Mouse (Mus musculus): ENCODE measurements around the gene Pex10.
"Not testable (repeated sequence)": the region's sequence is repeated elsewhere in the genome, so short reads cannot be mapped to it uniquely, and the experiment has no call there.

Gene Pex10

GRCm38 (mm10) chr4:155064474-155064873 is 2.3 kb upstream of the Pex10 start:
- in situ Hi-C loops (cut with MseI, MboI): loop anchor here (5.0 kb wide), 2 partner anchors 87 to 187 kb away; no protein-coding TSS in a partner anchor

GRCm38 (mm10) chr4:155065970-155066833 is 614 bp upstream of the Pex10 start:
- in situ Hi-C loops (cut with MseI, MboI): loop anchor here in 1 of 2 experiments (5.0 kb wide), 1 partner anchor 99 kb away; no protein-coding TSS in a partner anchor

GRCm38 (mm10) chr4:155068357-155068972 is 1.6 kb downstream of the Pex10 start:
- in situ Hi-C loops (cut with MseI, MboI): loop anchor here in 1 of 2 experiments (5.0 kb wide), 1 partner anchor 101 kb away; no protein-coding TSS in a partner anchor

GRCm38 (mm10) chr4:155069191-155069590 is 2.4 kb downstream of the Pex10 start:
- in situ Hi-C loops (cut with MseI, MboI): loop anchor here in 1 of 2 experiments (5.0 kb wide), 1 partner anchor 102 kb away; no protein-coding TSS in a partner anchor

- in situ Hi-C loops (cut with MseI, MboI): no loop called here
Observed at GRCm38 (mm10) chr4:155070199-155070598, 3.4 kb downstream of the Pex10 start.

- in situ Hi-C loops (cut with MseI, MboI): no loop called here
Observed at GRCm38 (mm10) chr4:155070921-155071320, 4.1 kb downstream of the Pex10 start.

- in situ Hi-C loops (cut with MseI, MboI): no loop called here
Observed at GRCm38 (mm10) chr4:155074418-155074817, 7.6 kb downstream of the Pex10 start.

GRCm38 (mm10) chr4:155075137-155075536 is 8.3 kb downstream of the Pex10 start:
- in situ Hi-C loops (cut with MseI, MboI): no loop called here

GRCm38 (mm10) chr4:155075813-155076212 is 9.0 kb downstream of the Pex10 start:
- in situ Hi-C loops (cut with MseI, MboI): no loop called here

GRCm38 (mm10) chr4:155076677-155077076 is 9.9 kb downstream of the Pex10 start:
- in situ Hi-C loops (cut with MseI, MboI): no loop called here

- in situ Hi-C loops (cut with MseI, MboI): not testable (repeated sequence)
Observed at GRCm38 (mm10) chr4:155078808-155079207, 12.0 kb downstream of the Pex10 start.

- in situ Hi-C loops (cut with MseI, MboI): no loop called here
Observed at GRCm38 (mm10) chr4:155079666-155080065, 12.8 kb downstream of the Pex10 start.

- in situ Hi-C loops (cut with MseI, MboI): no loop called here
Observed at GRCm38 (mm10) chr4:155083553-155083952, 16.7 kb downstream of the Pex10 start.

- in situ Hi-C loops (cut with MseI, MboI): no loop called here
Observed at GRCm38 (mm10) chr4:155084351-155084750, 17.5 kb downstream of the Pex10 start.

GRCm38 (mm10) chr4:155085206-155086107 is 18.6 kb downstream of the Pex10 start:
- in situ Hi-C loops (cut with MseI, MboI): no loop called here

- in situ Hi-C loops (cut with MseI, MboI): no loop called here
Observed at GRCm38 (mm10) chr4:155086108-155087024, 19.6 kb downstream of the Pex10 start, which contains the start of the genes Rer1 and Morn1. Rer1 (minus strand) TSS chr4:155086382. Morn1 (plus strand) TSS chr4:155086577.

GRCm38 (mm10) chr4:155089241-155089640 is 22.4 kb downstream of the Pex10 start:
- in situ Hi-C loops (cut with MseI, MboI): no loop called here

GRCm38 (mm10) chr4:155090147-155090546 is 23.3 kb downstream of the Pex10 start:
- in situ Hi-C loops (cut with MseI, MboI): loop anchor here in 1 of 2 experiments (5.0 kb wide), 1 partner anchor 157 kb away; the partner anchor contains the start of gene Faap20

GRCm38 (mm10) chr4:155090688-155091449 is 24.1 kb downstream of the Pex10 start:
- in situ Hi-C loops (cut with MseI, MboI): loop anchor here in 1 of 2 experiments (5.0 kb wide), 1 partner anchor 156 kb away; the partner anchor contains the start of gene Faap20
